Mouse (Mus musculus): ENCODE results near the gene Map2. TPM values are rescaled to one million over a fixed set of nuclear protein-coding genes. Genes with fewer than 3 reads are reported as not detected.

Gene Map2
- polyA plus RNA-seq, 1 experiment = 1.6 TPM

DNA sequence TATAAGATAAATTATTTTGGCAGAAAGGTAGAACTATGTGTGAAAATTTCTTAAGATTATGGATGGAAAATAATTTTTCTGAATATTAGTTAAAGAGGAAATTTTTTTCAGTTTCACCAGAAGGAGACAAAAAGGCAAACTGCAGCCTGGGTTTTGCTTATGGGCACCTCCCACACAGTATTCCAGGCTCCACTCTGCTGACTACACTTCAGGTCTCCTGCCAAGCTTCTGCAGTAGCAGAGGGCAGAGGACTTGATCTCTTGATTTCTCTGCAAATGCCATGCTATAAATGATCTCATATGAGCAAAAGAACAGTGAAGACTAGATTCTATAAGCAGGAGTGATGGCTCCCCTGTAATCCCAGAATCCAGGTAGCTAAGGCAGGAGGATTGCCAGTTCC is 149.9 kb downstream of the Map2 start:
- no peak for DNase-seq (ENCODE audit: low read depth in 1 of 2, low spot score in 2 of 2)
- Histone ChIP-seq H3K27me3 (ENCODE audit: control insufficient read depth, insufficient read depth, low read length) (no peaks in the 10 kb centered on the region), H3K36me3 (ENCODE audit: control insufficient read depth, insufficient read depth, low read length) (no peaks in the 10 kb centered on the region), H3K27ac (ENCODE audit: insufficient read depth, low read length) (no peak overlapping the region), H3K4me1 (ENCODE audit: control insufficient read depth, insufficient read depth, insufficient read length) (no peaks in the 10 kb centered on the region), H3K4me3 (ENCODE audit: extremely low read depth, insufficient read depth, insufficient read length) (no peak overlapping the region)
- TF ChIP-seq POLR2A (IDR thresholded peaks at IDR 0.05; ENCODE audit: low read depth, low read length) = no peak
- TF ChIP-seq CTCF (IDR thresholded peaks at IDR 0.05; ENCODE audit: extremely low read depth, insufficient read depth, insufficient read length, insufficient replicate concordance) = no peak

DNA sequence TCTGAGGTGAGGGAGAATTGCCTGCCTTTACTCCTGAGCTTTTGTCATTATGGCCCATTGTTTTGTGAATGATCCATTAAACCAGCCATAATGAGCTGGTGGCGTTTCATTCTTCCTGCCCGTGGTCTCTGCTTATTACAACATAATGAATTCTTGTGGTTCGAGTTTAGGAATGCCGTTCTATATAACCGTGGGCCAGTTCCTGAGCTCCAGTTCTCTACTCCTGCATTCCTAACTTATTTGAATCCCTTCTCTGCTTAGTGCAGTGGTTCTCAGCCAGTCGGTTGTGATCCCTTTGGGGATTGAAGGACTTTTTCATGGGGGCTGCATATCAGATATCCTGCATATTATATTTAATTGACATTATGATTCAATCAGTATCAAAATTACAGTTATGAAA is 153.9 kb downstream of the Map2 start:
- Histone ChIP-seq H3K27ac (ENCODE audit: insufficient read depth, low read length) (no peak overlapping the region), H3K36me3 (ENCODE audit: control insufficient read depth, insufficient read depth, low read length) (no peaks in the 10 kb centered on the region), H3K27me3 (ENCODE audit: control insufficient read depth, insufficient read depth, low read length) (no peaks in the 10 kb centered on the region), H3K4me3 (ENCODE audit: extremely low read depth, insufficient read depth, insufficient read length) (no peak overlapping the region), H3K4me1 (ENCODE audit: control insufficient read depth, insufficient read depth, insufficient read length) (no peaks in the 10 kb centered on the region)
- TF ChIP-seq CTCF (IDR thresholded peaks at IDR 0.05; ENCODE audit: extremely low read depth, insufficient read depth, insufficient read length, insufficient replicate concordance) = no peak
- TF ChIP-seq POLR2A (IDR thresholded peaks at IDR 0.05; ENCODE audit: low read depth, low read length) = no peak
- 48% methylated on average over 6 of the region's 6 CpGs for WGBS
- DNase-seq (ENCODE audit: low read depth in 1 of 2, low spot score in 2 of 2) = no peak

DNA sequence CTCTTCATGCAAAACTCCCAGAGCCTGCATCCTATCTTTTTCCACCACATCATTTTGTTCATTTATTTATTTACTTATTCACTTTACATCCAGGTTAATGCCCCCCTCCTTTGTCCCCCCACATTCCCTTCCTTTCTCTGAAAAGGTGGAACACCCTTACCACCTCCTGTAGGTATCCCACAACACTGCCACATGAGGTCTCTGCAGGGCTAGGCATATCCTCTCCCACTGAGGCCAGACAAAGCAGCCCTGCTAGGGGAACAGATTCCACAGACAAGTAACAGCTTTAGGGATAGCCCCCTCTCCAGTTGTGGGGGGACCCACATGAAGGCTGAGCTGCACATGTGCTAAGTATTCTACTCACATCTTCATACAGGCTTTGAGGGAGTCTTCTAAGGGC is 154.5 kb downstream of the Map2 start:
- no peaks in the 10 kb centered on the region for H3K4me1 ChIP-seq (ENCODE audit: control insufficient read depth, insufficient read depth, insufficient read length)
- no peak for TF ChIP-seq CTCF (IDR thresholded peaks at IDR 0.05; ENCODE audit: extremely low read depth, insufficient read depth, insufficient read length, insufficient replicate concordance)
- H3K36me3 ChIP-seq (ENCODE audit: control insufficient read depth, insufficient read depth, low read length) = no peaks in the 10 kb centered on the region
- no peak for DNase-seq (ENCODE audit: low read depth in 1 of 2, low spot score in 2 of 2)
- no peaks in the 10 kb centered on the region for H3K27me3 ChIP-seq (ENCODE audit: control insufficient read depth, insufficient read depth, low read length)
- no peak overlapping the region for H3K27ac ChIP-seq (ENCODE audit: insufficient read depth, low read length)
- H3K4me3 ChIP-seq (ENCODE audit: extremely low read depth, insufficient read depth, insufficient read length) = no peak overlapping the region

DNA sequence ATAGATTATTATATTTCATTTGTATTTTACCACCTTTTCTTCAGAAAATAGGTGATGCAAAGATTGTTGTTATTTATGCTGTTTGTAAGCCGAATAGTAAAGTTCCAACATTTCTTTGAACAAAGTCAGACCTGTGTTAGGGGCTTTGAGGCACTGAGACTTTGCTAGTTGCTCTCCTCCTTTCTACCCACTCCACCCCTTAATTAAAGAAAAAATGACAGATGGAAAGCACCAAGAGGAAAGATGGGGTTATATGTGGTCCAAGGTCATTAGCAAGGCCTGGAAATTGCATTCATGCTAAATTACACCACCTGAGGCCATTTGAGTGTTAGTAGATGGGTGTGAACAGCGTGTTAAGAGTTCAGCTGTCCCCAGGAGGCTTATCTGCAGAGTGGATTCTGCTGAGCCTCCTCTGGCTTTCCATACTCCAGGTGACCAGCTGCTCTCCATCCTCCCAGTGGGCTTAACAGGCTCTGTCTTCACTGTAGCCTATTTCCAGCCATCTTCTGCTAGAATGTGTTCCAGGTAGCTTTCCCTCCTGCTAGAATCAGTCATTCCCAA is 160.7 kb downstream of the Map2 start:
- H3K36me3 ChIP-seq (ENCODE audit: control insufficient read depth, insufficient read depth, low read length) = no peaks in the 10 kb centered on the region
- H3K27me3 ChIP-seq (ENCODE audit: control insufficient read depth, insufficient read depth, low read length) = no peaks in the 10 kb centered on the region
- no peaks in the 10 kb centered on the region for H3K4me1 ChIP-seq (ENCODE audit: control insufficient read depth, insufficient read depth, insufficient read length)
- H3K27ac ChIP-seq (ENCODE audit: insufficient read depth, low read length) = no peak overlapping the region
- no peak for DNase-seq (ENCODE audit: low read depth in 1 of 2, low spot score in 2 of 2)
- H3K4me3 ChIP-seq (ENCODE audit: extremely low read depth, insufficient read depth, insufficient read length) = no peak overlapping the region
- TF ChIP-seq POLR2A (IDR thresholded peaks at IDR 0.05; ENCODE audit: low read depth, low read length) (no peak), CTCF (IDR thresholded peaks at IDR 0.05; ENCODE audit: extremely low read depth, insufficient read depth, insufficient read length, insufficient replicate concordance) (no peak)
- WGBS = 71% methylated on average over 2 of the region's 2 CpGs

DNA sequence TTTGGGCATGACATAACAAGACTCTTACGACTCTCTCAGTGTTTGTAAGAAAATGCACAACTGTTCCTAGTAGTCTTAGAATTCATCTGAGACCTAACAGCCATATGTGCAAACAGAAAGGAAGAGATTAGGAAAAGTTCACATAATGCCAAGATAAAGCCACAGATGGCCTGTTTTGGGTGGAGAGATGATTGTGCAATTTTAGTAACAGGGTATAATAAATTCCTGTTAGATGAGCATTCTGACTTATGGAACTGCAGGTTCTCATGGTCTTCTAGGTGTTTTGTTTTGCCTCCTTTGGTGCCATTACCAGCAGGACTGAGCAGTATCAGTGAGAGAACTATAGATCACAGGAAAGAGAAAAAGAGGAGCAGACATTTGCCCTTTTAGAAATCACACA is 164.1 kb downstream of the Map2 start:
- Histone ChIP-seq H3K27me3 (ENCODE audit: control insufficient read depth, insufficient read depth, low read length) (no peaks in the 10 kb centered on the region), H3K4me1 (ENCODE audit: control insufficient read depth, insufficient read depth, insufficient read length) (no peaks in the 10 kb centered on the region), H3K4me3 (ENCODE audit: extremely low read depth, insufficient read depth, insufficient read length) (no peak overlapping the region), H3K27ac (ENCODE audit: insufficient read depth, low read length) (no peak overlapping the region), H3K36me3 (ENCODE audit: control insufficient read depth, insufficient read depth, low read length) (no peaks in the 10 kb centered on the region)
- no peak for DNase-seq (ENCODE audit: low read depth in 1 of 2, low spot score in 2 of 2)
- TF ChIP-seq POLR2A (IDR thresholded peaks at IDR 0.05; ENCODE audit: low read depth, low read length) (no peak), CTCF (IDR thresholded peaks at IDR 0.05; ENCODE audit: extremely low read depth, insufficient read depth, insufficient read length, insufficient replicate concordance) (no peak)
- 88% methylated on average over 1 of the region's 1 CpGs for WGBS

DNA sequence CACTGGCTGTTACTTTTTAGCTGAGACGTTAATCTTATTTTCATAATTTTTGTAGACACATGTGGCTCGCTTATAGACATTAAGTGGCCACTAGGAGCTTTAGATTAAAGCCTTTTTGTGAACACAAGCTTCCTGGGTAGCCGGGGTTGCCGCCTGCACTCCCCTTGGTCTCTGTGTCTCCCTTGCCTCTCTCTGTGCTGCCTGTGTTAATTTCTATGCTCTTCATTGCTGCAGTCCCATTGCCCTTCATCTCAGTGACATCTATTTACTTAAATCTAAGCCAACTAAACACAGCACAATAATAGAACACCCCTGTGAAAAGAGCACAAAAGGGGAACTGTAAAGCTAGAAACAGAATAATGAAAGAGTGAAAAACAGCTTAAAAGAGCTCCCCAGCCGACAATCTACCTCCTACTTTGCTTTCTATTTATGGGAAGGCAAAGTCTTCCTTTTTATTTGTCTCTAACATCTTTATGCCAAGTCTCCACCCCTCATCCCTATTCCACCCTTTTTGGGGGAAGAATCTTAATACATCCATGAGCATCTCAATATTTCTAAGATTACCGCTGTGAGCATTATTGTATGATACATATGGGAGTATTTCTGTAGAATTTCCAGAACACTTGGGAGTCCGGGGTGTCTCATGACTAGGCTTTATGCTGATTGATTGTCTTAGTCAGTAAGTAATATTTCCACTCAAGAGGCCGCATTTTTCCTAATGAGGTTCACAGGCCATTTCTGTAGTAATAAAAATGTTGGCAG is 173.5 kb downstream of the Map2 start:
- WGBS = 75% methylated on average over 8 of the region's 8 CpGs
- Histone ChIP-seq H3K27me3 (ENCODE audit: control insufficient read depth, insufficient read depth, low read length) (no peaks in the 10 kb centered on the region), H3K4me3 (ENCODE audit: extremely low read depth, insufficient read depth, insufficient read length) (no peak overlapping the region)

DNA sequence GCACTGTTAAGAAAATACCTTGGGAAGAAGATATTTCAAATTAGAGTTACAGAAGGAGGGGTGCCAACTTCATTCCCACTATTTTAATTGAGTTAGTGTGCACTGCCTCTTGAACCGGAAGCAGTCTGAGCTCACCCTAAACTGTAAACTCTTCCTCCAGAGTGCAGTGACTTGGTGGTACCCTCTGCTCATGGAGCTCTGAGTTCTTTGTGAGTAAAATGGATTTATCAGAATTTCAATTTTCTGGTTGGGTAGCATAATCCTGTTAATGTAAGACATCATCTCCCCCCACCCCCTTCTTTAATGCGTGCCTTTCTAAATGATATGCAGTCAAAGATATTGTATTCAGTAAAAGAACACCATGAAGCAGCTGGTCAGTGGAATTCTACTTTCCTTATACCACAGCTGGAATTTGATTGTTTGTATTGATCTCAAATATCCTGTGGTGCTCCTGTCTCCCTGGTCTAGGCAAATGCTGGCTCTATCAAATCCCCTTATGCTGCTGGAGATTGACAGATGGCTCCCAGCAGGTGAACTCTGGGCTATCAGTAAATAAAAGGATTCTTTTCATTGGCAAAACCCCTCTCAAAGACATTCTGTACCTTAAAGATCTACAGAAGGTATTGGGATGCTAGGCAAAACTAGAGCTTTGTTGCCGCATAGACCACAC is 174.2 kb downstream of the Map2 start:
- TF ChIP-seq CTCF (IDR thresholded peaks at IDR 0.05; ENCODE audit: extremely low read depth, insufficient read depth, insufficient read length, insufficient replicate concordance) (no peak), POLR2A (IDR thresholded peaks at IDR 0.05; ENCODE audit: low read depth, low read length) (no peak)
- H3K27me3 ChIP-seq (ENCODE audit: control insufficient read depth, insufficient read depth, low read length) = no peaks in the 10 kb centered on the region
- H3K4me3 ChIP-seq (ENCODE audit: extremely low read depth, insufficient read depth, insufficient read length) = no peak overlapping the region
- no peak for DNase-seq (ENCODE audit: low read depth in 1 of 2, low spot score in 2 of 2)
- 85% methylated on average over 3 of the region's 3 CpGs for WGBS
- H3K27ac ChIP-seq (ENCODE audit: insufficient read depth, low read length) = no peak overlapping the region
- no peaks in the 10 kb centered on the region for H3K4me1 ChIP-seq (ENCODE audit: control insufficient read depth, insufficient read depth, insufficient read length)
- H3K36me3 ChIP-seq (ENCODE audit: control insufficient read depth, insufficient read depth, low read length) = no peaks in the 10 kb centered on the region

More for the DNA sequence above, 173.5 kb downstream of the Map2 start:
- no peak overlapping the region for H3K27ac ChIP-seq (ENCODE audit: insufficient read depth, low read length)
- no peaks in the 10 kb centered on the region for H3K36me3 ChIP-seq (ENCODE audit: control insufficient read depth, insufficient read depth, low read length)
- no peak for DNase-seq (ENCODE audit: low read depth in 1 of 2, low spot score in 2 of 2)
- H3K4me1 ChIP-seq (ENCODE audit: control insufficient read depth, insufficient read depth, insufficient read length) = no peaks in the 10 kb centered on the region
- TF ChIP-seq POLR2A (IDR thresholded peaks at IDR 0.05; ENCODE audit: low read depth, low read length) = no peak
- TF ChIP-seq CTCF (IDR thresholded peaks at IDR 0.05; ENCODE audit: extremely low read depth, insufficient read depth, insufficient read length, insufficient replicate concordance) = no peak
